Mouse (Mus musculus) cerebellum, adult 2 months (tissue): ENCODE data around the gene Nans. TPM values are rescaled to one million over a fixed set of nuclear protein-coding genes. Genes with fewer than 3 reads are reported as not detected.

Experiments used
- DNase-seq, 2 experiments: peaks; one replicate each; pipeline ENCODE4 v3.0.0; 2021
- H3K27ac ChIP-seq: fragments of 200-500 bp; 2 replicates; pipeline ENCODE4 v1.5.1; 2012; ENCODE audit warnings: low read length, control low read depth, inconsistent platforms; ENCODE audit not compliant: insufficient read depth
- H3K27me3 ChIP-seq: fragments of 200-500 bp; 2 replicates; pipeline ENCODE4 v1.6.1; 2012; ENCODE audit warnings: inconsistent platforms, mild to moderate bottlenecking, low read length, moderate library complexity; ENCODE audit not compliant: control insufficient read depth, insufficient read depth
- H3K4me1 ChIP-seq: fragments of 200-500 bp; 2 replicates; pipeline ENCODE4 v1.6.1; 2011; ENCODE audit warnings: low read length; ENCODE audit not compliant: control insufficient read depth, insufficient read depth
- H3K4me3 ChIP-seq: fragments of 200-500 bp; replicated peaks from 2 replicates; pipeline ENCODE3; 2011; ENCODE audit warnings: mild to moderate bottlenecking, low read depth, low read length, control low read depth; ENCODE audit not compliant: insufficient read depth
- CTCF ChIP-seq: fragments of 200-500 bp; IDR thresholded peaks from 2 replicates; pipeline ENCODE4 v1.5.1; 2011; ENCODE audit warnings: low read depth, mild to moderate bottlenecking, control low read depth, low read length, moderate library complexity, borderline replicate concordance; ENCODE audit not compliant: insufficient read depth
- POLR2A ChIP-seq: fragments of 200-500 bp; IDR thresholded peaks from 2 replicates; pipeline ENCODE4 v1.6.1; 2011; ENCODE audit warnings: low read length, control low read depth, borderline replicate concordance; ENCODE audit not compliant: insufficient read depth
- WGBS: fragments of 180-500 bp; shearing (Covaris S2); methylation state at CpG from one replicate; pipeline ENCODE4 v1.1.7; 2018; 5-methylcytosine and 5-hydroxymethylcytosine counted together
- polyA plus RNA-seq: library from polyadenylated mRNA; depleted of rRNA; stranded (reverse); fragments of >200 nt; gene quantifications from 2 replicates; pipeline ENCODE4 v1.2.3, GENCODE M21; 2012

Nans gene
- polyA plus RNA-seq, 1 experiment: 30.3 TPM

GRCm38 (mm10) chr4:46527558-46527926 lies 38.5 kb downstream of the Nans start:
- no peak for DNase-seq
- Histone ChIP-seq H3K27ac (no peak overlapping the region), H3K4me1 (no peaks in the 10 kb centered on the region), H3K4me3 (no peak overlapping the region), H3K27me3 (no peaks in the 10 kb centered on the region)
- TF ChIP-seq CTCF: no peak
- TF ChIP-seq POLR2A: no peak
- whole genome bisulfite sequencing: 12% methylated on average over 6 of the region's 7 CpGs

DNA sequence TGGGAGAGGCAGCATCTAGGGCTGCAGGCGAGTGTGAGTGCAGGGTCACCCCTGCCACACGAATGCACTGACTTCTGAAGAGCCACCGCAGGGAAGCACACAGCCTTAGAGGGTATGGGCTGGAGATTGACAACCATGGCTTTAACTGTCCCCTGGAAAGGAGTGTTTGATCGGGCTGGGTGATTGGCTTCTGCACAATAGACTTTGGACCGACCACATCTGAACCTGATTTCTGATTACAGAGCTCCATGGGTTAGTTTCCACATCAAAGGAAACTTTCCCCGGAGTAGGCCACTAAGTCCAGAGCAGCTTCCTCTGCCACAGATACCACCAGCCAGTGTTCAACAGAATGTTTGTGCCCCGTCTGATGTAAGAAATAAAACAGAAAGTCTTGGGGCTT lies 40.7 kb downstream of the Nans start:
- DNase-seq: no peak
- Histone ChIP-seq H3K27me3 (peaks cover under 1% of the 10 kb centered on the region; the same call in 1 of the 2 replicates), H3K4me1 (no peaks in the 10 kb centered on the region), H3K4me3 (no peak overlapping the region), H3K27ac (no peak overlapping the region)
- WGBS: 72% methylated on average over 7 of the region's 7 CpGs
- TF ChIP-seq POLR2A: no peak
- TF ChIP-seq CTCF: no peak

DNA sequence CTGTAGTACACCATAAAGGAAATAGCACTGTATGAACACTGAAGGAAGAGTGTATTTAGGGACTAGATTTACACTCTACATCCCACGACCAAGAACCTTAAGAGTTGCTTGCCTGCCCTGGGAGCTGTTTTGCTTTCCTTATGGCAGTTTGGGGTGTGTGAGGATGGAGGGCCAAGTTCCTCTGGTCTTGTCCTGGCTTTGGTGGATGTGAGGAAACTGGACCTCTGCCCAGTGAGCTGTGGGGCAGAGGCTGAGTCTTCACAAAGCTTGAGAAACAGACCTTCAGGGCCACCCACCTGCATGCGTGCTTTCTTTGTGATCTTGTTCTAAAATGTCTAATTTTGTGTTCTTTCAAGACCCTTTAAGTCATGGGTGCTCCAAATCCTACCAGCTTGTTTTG lies 43.5 kb downstream of the Nans start:
- peaks cover 2% of the 10 kb centered on the region; the same call in 1 of the 2 replicates for H3K27me3 ChIP-seq
- 82% methylated on average over 2 of the region's 2 CpGs for WGBS

GRCm38 (mm10) chr4:46532926-46533325 lies 43.9 kb downstream of the Nans start:
- peaks cover 2% of the 10 kb centered on the region; the same call in 1 of the 2 replicates for H3K27me3 ChIP-seq
- H3K4me1 ChIP-seq: no peaks in the 10 kb centered on the region

More for the DNA sequence above, 43.5 kb downstream of the Nans start:
- no peak for DNase-seq
- H3K4me3 ChIP-seq: no peak overlapping the region
- H3K27ac ChIP-seq: no peak overlapping the region
- H3K4me1 ChIP-seq: no peaks in the 10 kb centered on the region
- TF ChIP-seq CTCF (no peak), POLR2A (no peak)

GRCm38 (mm10) chr4:46533934-46534720 lies 45.1 kb downstream of the Nans start:
- no peak for TF ChIP-seq POLR2A
- no peak for TF ChIP-seq CTCF
- no peak for DNase-seq
- no peak overlapping the region for H3K27ac ChIP-seq
- peaks cover 2% of the 10 kb centered on the region; the same call in 1 of the 2 replicates for H3K27me3 ChIP-seq
- H3K4me3 ChIP-seq: no peak overlapping the region
- WGBS: 30% methylated on average over 29 of the region's 29 CpGs
- H3K4me1 ChIP-seq: no peaks in the 10 kb centered on the region

More at GRCm38 (mm10) chr4:46532926-46533325, 43.9 kb downstream of the Nans start:
- DNase-seq: no peak
- TF ChIP-seq CTCF (no peak), POLR2A (no peak)
- H3K4me3 ChIP-seq: no peak overlapping the region
- H3K27ac ChIP-seq: no peak overlapping the region
- 62% methylated on average over 7 of the region's 7 CpGs for WGBS

DNA sequence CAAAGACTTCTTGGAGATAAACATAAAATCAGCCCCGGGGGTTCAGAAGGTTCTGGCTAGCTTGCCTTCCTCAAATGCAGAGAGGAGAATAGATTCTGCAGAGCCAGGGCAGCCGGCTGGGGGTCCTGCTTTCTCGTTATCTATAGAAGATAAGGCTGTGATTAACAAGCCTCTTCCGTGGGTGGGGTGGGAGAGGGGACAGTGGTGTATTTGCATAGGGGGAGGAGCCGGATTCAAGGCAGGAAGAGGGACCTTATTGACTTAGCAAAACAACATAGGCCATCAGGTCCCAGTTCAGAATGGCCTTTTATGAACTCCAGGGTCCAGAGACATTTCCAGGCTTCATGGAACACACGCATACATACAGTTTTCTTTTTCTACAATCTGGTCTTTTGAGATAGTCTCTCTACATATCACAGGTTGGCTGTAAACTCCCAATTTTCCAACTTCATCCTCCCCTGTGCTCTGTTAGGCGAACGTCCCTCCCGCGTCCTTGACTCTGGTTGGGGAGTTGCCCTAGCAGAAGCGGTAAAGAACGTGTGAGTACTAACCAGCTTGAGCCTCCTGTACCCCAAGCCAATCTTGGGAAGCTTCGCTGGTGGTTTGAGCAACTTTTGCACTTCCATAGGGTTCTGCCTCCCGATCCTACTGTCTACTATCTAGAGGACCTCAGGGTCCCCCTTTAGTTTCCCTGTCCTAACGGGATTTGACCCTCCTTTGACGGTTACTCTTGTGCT lies 46.2 kb downstream of the Nans start:
- no peak for DNase-seq
- peak overlapping the region; percentile 50 for H3K4me3 ChIP-seq
- H3K4me1 ChIP-seq: no peaks in the 10 kb centered on the region
- H3K27me3 ChIP-seq: peaks cover 2% of the 10 kb centered on the region; the same call in 1 of the 2 replicates
- no peak overlapping the region for H3K27ac ChIP-seq
- 46% methylated on average over 16 of the region's 16 CpGs for WGBS
- no peak for TF ChIP-seq CTCF
- TF ChIP-seq POLR2A: no peak

DNA sequence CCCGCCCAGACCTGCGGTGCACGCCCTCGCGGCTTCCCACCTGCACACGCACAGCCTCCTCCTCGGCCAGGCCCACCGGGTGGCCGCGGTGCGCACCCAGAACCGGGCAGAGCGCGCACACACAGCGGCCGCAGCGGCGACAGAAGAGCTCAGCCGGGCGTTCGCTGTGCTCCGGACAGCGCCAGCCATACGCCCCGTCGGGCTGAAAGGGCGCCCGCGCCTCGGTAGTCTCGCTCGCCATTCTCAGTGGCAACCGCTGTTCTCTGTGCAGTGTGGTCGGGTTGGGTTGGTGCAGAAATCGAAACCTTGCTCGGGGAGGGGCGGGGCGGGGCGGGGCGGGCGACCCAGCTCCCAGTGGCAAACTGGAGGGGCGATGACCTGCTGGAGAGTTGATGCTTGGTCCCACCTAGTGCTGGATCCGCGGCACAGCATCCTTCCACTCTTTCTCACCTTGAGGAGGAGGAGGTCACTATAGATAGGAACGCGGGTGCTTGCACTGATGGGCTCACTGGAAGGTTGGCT lies 46.9 kb downstream of the Nans start, which contains the start of gene Trim14:
Gene Trim14, minus strand, starts transcription at position 302 of the 522 bp plus-strand sequence.
- H3K4me3 ChIP-seq: peak within 1 kb of the TSS; percentile 50
- TF ChIP-seq POLR2A (no peak), CTCF (peak; percentile 35; the same call in 1 of the 2 replicates)
- H3K27ac ChIP-seq: no peak within 1 kb of the TSS
- peaks cover 2% of the 10 kb centered on the region; the same call in 1 of the 2 replicates for H3K27me3 ChIP-seq
- H3K4me1 ChIP-seq: no peaks in the 10 kb centered on the region
- under 1% methylated on average over 44 of the region's 46 CpGs for WGBS
- no peak for DNase-seq

GRCm38 (mm10) chr4:46539167-46539566 lies 50.1 kb downstream of the Nans start:
- WGBS: 66% methylated on average over 9 of the region's 9 CpGs
- Histone ChIP-seq H3K4me3 (no peak overlapping the region), H3K4me1 (0 out of 2 replicates have a peak, but pooled peaks cover 4% of the 10 kb centered on the region), H3K27me3 (peaks cover 2% of the 10 kb centered on the region; the same call in 1 of the 2 replicates), H3K27ac (no peak overlapping the region)
- DNase-seq: no peak
- TF ChIP-seq CTCF: no peak
- no peak for TF ChIP-seq POLR2A
